Mouse (Mus musculus) telencephalon, adult 2 months (tissue): ENCODE data around the gene E130309D02Rik.

Experiments used
- DNase-seq: peaks from one replicate; pipeline ENCODE4 v3.0.0-alpha.2; 2011; ENCODE audit warnings: low read depth, low spot score

Gene E130309D02Rik

DNA sequence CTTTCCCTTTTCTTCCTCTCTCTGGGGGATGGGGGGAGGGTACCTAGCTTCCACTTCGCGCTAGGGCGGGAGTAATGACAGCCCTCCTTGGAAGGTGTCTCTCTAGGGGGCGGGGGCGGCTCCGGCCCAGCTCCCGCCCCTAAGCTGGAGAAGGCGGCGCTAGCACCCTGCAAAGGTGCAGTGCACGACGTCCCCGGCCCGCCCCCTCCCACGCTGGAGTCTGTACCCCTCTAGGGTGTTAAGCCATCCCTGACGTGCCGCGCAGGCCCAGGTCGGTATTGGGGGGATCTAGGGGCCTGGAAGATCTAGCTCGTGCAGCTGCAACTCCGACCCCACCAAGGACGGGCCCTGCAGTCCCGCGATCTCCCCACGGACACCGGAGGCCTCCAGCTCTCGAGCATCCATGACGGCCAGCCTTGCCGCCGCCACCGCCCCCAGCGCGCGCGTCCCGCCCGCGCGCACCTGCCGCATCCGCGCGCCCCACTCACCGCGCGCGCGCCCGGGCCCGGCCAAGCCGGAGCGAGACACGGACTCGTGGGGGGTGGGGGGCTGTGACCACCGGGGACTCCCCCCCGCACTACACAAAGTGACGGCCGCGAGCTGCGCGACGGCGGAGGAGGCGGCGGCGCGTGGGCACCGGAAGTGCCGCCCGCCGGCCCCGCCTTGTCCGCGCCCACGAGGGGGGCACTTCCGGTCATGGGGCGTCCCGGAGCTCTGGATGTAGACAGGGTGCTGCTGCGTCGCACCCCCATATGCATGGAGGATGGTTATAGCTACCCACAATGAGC lies 45.6 kb downstream of the E130309D02Rik start, which contains the start of gene Zfp316:
Gene Zfp316, minus strand, starts transcription at position 660 of the 788 bp plus-strand sequence.
- DNase-seq: peak; percentile 58

DNA sequence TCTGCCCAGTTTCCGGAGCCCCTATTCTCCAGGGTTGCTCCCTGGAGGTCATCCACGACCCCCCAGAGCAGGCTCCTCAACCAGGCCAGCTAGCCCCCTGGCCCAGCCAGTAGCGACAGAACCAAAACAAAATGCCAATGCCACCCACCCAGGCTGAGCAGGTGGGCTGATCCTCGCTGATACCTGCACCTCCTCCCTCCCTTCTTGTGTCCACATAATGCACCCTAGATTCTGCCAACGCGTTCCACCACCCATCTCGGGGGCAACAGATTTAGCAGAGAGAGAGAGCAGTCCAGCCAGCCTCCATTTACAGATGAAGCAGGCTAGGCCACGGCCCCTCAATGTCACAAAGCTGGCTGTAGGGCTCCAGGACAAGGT lies 46.2 kb downstream of the E130309D02Rik start:
- DNase-seq: no peak

DNA sequence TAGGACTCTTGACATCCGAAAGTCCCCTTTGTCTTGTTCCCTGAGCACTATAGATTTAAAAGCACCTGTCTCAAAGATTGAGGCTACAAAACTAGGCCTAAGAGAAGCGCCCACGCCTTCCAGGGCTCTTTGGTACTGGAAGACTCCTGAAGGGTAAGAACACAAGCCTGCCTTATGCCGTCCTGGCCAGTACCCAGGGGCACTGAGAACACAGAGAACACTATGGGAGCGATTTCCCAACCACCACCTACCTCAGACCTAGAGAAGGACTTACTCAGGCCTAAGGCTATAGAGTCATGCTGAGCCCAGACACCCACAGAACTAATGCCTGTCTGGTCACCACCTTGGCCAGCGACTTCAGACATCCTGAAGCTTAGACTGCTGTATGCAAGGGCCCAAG lies 48.4 kb downstream of the E130309D02Rik start:
- DNase-seq: no peak

DNA sequence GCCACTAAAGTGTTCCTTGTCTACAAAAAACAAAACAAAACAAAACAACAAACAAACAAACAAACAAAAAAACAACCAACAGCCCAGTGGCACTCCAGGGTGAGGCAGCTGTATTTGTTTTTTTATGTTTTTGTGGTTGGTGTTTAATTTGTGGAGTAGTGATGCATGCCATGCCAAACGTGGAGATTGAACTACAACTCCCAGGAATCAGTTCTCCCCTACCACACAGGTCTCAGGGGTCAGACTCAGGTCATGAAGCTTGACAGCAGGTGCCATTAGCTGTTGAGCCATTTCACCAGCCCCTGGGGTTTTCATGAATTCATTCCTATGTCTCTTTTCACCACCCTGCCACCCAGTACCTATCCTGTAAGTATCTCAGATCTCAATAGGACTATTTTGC lies 49.8 kb downstream of the E130309D02Rik start:
- DNase-seq: no peak

DNA sequence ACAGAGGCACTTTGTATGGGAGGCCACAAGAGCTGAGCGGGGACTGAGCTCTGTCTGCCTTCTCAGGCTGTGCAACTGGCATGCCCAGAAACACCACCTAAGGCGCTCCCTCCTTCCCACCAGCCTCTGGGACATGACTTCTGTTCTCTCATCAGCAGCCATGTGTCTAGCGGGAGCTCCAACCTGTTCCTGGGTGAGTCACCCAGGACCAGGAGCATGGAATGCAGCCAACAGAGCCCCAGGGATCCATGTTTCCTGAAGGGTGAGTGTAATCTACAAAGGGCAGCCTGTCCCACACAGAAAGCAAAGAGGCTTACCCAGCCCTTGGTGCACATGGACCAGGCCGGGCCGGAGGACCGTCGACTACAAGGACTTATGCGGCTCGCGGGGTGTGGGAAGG lies 50.5 kb downstream of the E130309D02Rik start:
- no peak for DNase-seq

DNA sequence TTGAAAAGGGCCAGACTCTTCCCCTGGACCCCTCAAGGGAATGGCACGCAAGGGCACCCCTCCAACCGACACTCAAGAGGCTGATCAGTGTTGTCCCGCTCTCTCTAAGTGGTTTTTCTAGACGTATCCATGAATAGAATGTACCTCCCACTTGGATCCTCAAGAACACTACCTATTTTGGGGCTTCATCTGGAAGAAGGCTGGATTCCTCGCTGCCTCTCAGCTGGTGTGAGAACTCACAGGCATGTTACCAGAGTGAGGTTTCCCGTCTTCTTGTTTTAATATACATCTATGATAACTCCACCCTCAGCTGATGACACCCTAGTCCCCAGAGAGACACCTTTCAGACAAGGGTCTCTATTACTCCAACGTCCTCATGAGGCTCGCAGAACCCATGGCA lies 53.5 kb downstream of the E130309D02Rik start:
- DNase-seq: peak; percentile 80

DNA sequence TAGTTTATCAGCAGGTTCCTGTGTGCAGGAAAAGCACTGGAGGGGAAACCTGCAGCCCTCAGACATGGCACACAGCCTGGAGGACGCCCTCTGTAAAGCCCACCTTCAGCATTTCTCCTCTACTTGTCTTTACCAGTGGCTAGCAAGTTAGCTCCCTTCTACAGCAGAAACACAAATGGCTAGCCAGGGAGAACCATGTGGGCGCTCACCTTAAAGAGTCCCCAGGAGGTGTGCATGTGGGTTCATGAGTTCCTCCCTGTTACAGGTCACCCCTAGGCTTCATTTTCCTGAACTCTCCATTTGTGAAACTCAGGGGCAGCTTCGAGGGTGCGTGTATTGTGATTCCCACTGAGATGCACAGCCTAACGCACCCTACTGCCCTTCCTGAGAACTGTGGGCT lies 59.4 kb downstream of the E130309D02Rik start:
- no peak for DNase-seq

DNA sequence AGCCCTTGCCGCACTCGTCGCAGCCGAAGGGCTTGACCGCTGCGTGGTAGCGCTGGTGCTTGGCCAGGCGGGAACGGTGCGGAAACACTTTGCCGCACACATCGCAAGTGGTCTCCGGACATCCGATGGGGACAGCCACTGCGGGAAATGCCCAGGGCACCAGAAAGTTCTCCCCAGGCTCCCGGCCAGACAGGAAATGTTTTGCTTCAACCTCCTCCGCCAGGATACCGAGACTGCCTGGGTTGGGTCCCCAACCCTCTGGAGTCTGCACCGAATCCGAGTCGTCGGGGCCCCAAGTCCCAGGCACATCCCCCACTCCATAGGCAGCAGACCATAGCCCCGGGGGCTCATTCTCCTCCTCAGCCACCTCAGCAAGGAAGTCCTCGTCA lies 60.0 kb downstream of the E130309D02Rik start:
- no peak for DNase-seq

DNA sequence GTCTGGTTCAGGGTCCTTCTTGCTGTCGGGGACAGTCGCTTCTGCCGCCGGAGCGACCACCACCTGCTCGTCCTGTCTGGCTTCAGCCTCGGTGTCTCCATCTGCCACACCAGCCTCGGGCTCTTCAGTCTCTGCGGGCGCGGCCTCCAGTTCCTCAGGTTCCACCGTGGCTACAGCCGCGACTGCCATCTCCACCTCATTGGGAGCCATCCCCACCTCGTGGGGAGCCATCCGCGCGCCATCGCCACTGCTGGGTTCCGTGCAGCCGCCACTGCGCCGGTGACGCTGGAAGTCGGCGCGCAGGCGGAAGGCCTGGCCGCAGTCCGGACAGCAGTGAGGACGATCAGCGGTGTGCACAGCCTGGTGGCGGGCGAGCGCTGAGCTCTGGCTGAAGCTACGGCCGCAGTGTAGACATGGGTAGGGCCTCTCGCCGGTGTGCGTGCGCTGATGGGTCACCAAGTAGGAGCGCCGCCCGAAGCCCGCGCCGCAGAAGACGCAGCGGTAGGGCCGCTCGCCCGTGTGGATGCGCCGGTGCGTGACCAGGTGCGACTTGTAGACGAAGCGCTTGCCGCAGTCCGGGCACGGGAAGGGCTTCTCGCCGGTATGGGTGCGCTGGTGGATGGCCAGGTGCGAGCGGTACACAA lies 60.6 kb downstream of the E130309D02Rik start:
- DNase-seq: no peak

DNA sequence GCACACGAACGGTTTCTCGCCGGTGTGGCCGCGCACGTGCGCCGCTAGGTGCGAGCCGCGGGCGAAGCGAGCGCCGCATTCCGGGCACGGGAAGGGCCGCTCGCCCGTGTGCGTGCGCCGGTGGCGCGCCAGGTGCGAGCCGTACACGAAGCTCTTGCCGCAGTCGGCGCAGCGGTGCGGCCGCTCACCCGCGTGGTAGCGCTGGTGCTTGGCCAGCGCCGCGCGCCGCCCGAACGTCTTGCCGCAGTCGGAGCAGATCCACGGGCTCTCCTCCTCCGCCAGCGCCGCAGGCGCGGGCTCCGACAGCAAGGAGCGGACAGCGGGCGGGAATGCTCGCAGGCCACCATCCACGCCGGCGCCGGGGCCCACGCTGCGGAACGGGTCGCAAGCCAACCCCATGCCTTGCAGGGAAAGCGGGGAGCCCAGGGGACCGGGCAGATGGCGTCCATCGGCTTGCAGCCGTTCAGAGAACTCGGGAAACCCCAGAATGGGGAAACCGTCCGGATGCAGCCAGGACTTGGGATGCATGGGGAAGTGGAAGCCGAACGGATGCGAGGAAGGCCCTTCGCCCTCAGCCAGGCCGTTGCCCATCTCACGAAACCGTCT lies 61.2 kb downstream of the E130309D02Rik start:
- no peak for DNase-seq

DNA sequence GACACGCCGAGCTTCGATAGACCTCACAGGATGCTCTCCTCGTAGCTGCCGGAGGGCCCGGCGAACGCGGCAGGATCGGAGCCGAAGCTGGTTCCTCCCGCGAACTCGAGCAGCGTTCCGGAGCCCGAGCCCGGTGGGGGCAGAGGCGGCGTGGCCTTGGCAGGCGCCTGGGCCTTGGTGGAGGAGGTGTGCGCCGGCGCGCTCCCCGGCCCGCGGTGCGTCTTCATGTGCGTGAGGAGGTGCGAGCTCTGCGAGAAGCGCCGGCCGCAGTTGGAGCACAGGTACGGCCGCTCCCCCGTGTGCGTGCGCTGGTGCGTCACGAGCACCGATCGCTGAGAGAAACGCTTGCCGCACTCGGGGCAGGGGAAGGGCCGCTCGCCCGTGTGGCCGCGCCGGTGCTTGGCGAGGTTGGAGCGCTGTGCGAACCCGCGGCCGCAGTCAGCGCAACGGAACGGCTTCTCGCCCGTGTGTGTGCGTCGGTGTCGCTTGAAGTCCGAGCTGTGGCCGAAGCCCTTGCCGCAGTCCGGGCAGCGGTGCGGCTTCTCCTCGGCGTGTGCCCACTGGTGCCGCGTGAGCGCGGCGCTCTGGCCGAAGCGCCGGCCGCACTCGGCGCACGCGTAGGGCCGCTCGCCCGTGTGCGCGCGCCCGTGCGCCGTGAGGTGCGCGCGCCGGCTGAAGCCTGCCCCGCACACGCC lies 61.8 kb downstream of the E130309D02Rik start:
- DNase-seq: no peak

DNA sequence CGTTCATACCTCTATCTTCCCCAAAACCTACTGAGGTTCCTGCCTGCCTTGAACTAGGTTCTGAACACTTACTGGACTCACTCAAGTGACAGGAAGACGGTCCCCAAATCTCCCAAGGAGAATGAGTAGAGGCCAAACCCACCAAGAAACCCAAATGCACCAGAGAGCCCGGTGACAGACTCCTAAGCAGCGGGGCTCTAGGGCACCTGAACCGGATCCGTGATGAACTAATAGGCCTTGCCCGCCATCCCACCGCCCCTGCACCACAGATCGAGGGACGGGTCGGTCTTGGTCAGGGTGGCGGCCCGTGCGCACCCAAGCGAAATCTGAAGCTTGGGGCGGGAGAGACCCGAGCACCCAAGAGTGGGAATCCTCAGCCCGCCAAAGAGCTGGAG lies 62.4 kb downstream of the E130309D02Rik start:
- no peak for DNase-seq

DNA sequence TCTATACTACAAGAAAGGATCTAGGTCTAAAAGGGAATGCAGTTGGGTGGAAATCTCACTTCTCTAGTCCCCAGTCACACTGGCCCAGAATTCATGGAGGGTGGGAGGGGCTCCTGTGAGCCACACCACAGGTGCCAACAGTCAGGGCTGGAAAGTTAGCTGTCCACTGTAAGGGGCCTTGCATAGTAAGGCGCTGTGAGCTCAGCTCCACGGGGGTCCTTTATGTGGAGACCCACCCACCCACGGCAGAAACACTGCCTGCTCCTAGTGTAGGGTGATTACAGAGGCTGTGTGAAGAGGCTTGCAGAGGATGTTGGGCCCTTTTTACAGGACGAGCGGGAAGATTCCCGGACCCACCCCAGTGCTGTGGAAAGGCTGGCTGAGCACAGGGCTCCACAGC lies 63.1 kb downstream of the E130309D02Rik start:
- DNase-seq: no peak
